Mouse (Mus musculus) Patski (cell line): ENCODE data around the gene Kdm6a. TPM values are rescaled to one million over a fixed set of nuclear protein-coding genes. Genes with fewer than 3 reads are reported as not detected.

Experiments used
- ATAC-seq: fragments of 100-300 bp; one replicate; pipeline ENCODE4 v1.8.0; 2021
- CTCF ChIA-PET: fragments of 350-600 bp; sonication (Branson Sonifier 250); formaldehyde crosslinking; loops from one replicate; lab custom pipeline; 2022; ENCODE audit warnings: inconsistent platforms; lab: Charles Lee
- POLR2A ChIA-PET: fragments of 350-600 bp; sonication (Branson Sonifier 250); formaldehyde crosslinking; loops from one replicate; lab custom pipeline; 2022; ENCODE audit warnings: antibody characterized with exemption, inconsistent platforms; lab: Charles Lee
- DNase-seq: peaks from one replicate; pipeline ENCODE4 v3.0.0-alpha.2; 2011; ENCODE audit warnings: low read depth, low spot score
- H3K27me3 ChIP-seq: fragments of 371-371 bp; one replicate; pipeline ENCODE4 v1.5.1; 2021
- CTCF ChIP-seq: fragments of 100-300 bp; IDR thresholded peaks from one replicate; pipeline ENCODE4 v1.5.1; 2021
- in situ Hi-C: fragments of 300-500 bp; cut with MboI; formaldehyde crosslinking; loops from 3 replicates; pipeline ENCODE4 v1.11.1; 2018; ENCODE audit warnings: low pct_unique_long_range_greater_than_20kb, mixed read lengths
- polyA plus RNA-seq: library from polyadenylated mRNA; unstranded; gene quantifications from one replicate; pipeline ENCODE4 v1.2.3, GENCODE M21; 2021

Kdm6a gene
- 42.7 TPM for polyA plus RNA-seq

DNA sequence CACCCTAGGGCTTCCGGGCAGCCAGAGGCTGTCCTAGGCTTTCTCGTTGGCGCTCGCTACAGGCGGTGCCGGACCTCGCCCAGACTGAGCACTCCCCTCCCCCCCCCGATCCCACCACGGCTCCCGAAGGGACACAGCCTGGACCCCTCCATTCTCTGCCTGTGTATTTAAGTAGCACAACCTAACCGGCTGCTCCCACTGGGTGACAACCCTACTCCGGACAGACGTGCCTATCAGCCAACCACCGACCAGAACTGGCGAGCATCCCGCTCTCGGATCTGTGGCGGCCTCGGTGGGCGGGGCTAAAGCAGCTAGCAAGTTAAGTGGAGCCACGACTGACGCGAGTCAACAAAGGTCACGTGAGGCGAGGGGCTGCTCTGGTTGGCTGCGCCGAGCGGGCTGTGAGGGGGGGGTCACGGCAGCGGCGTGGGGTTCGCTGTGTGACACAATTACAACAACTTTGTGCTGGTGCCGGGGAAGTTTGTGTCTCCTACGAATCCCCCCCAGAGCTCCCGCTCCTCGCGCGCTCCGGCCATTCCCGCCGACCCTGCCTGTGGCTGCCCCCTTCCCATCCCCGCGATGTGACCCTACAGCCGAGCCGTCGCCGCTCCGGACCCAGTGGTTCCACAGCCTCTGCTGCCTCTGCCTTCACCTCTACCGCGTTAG lies at the start of gene Kdm6a:
Kdm6a (plus strand) TSS at position 384 of the 666 bp plus-strand sequence.
- POLR2A ChIA-PET = interaction anchor here (1.2 kb wide), 1 partner anchor 91 kb away, joined by 3 read pairs; no protein-coding TSS in a partner anchor
- peak; percentile 97 for ATAC-seq
- in situ Hi-C loops = loop anchor here (10.0 to 25.0 kb wide), 4 partner anchors 438 to 1138 kb away; partner anchors contain the start of gene Fundc1
- no peak for TF ChIP-seq CTCF
- DNase-seq = peak; percentile 94
- H3K27me3 ChIP-seq = no peaks in the 10 kb centered on the region
- CTCF ChIA-PET = no interaction called here

DNA sequence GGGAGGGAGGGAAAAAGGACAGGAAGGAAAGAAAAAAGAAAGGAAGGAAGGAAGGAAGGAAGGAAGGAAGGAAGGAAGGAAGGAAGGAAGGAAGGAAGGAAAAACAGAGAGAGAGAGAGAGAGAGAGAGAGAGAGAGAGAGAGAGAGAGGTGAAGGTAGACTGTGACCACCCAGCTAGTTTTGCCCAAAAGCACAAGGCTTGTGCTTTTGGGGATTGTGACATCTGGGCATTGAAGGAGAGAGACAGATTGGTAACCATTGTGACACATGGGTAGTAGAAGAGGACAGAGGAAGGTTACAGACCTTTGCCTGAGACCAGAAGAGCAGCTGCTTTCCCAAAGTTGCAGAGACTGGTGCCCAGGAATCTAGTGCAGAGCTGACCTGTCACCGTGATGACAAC lies 16.8 kb upstream of the Kdm6a start, which contains the start of gene Dusp21:
Dusp21 (plus strand) TSS at position 301 of the 400 bp plus-strand sequence.
- in situ Hi-C loops = no loop called here
- CTCF ChIA-PET = no interaction called here

DNA sequence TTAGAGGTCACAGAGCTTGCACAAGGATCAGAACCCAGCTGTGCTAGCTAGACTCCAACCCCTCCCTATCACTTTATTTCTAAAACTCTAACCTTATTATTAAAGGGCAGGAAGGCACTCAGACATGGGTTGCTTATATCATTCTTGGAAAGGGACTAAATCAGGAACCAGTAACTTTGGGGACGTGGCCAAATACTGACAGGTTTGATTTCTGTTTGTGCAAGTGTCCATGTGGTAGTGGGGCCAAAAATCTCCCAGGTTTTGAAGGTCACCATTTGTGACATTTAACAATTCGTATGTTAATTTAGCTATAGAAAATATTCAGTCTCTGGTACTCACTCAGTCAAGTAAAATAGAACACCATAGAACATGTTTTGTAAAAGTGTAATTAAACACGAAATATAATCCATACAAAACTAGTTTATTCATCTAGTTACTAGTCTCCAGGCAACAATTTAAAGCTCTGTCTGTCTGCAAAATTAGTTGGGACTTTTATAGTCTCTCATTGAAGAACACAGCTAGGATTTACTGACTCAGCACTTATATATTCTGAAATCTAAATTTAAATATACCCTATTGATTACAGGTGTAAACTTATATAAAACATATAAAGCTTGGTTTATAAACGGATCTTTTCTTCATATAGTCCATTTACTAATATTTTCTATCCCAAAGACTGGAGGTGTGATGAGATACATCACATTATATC lies 1.5 kb upstream of the Kdm6a start:
- CTCF ChIA-PET = no interaction called here
- DNase-seq (no peak), ATAC-seq (no peak)
- H3K27me3 ChIP-seq = peaks cover 7% of the 10 kb centered on the region
- in situ Hi-C loops = loop anchor here (10.0 to 25.0 kb wide), 4 partner anchors 436 to 1136 kb away; partner anchors contain the start of gene Fundc1
- no peak for TF ChIP-seq CTCF
- POLR2A ChIA-PET = no interaction called here

More for the DNA sequence above, 16.8 kb upstream of the Kdm6a start, which contains the start of gene Dusp21:
- H3K27me3 ChIP-seq = peaks cover 40% of the 10 kb centered on the region
- POLR2A ChIA-PET = no interaction called here
- no peak for TF ChIP-seq CTCF
- ATAC-seq (no peak), DNase-seq (no peak)

DNA sequence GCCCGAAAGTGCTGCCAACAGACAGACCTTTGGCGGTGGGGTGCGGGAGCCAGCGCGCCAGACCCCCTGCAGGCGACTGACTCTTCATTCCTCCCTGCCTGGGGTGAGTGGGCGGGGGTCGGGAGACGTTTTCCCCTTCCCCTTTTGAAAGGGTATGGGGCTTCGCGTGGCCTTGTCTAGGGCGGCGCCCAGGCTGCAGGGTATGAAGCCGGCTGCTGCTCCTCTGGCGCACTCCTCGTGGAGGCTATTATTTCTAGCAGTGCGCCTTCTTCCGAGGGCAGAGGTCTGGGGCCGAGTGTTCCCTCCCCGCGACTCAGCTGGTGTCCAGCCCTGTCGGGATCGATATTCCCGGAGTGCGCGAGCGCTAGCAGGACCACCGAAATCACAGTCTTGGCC lies 581 bp upstream of the Kdm6a start:
- ATAC-seq (peak; percentile 65), DNase-seq (no peak)
- CTCF ChIA-PET = no interaction called here
- in situ Hi-C loops = loop anchor here (10.0 to 25.0 kb wide), 4 partner anchors 437 to 1137 kb away; partner anchors contain the start of gene Fundc1
- no peak for TF ChIP-seq CTCF
- POLR2A ChIA-PET = interaction anchor here (1.2 kb wide), 1 partner anchor 92 kb away, joined by 3 read pairs; no protein-coding TSS in a partner anchor
- peaks cover under 1% of the 10 kb centered on the region for H3K27me3 ChIP-seq

DNA sequence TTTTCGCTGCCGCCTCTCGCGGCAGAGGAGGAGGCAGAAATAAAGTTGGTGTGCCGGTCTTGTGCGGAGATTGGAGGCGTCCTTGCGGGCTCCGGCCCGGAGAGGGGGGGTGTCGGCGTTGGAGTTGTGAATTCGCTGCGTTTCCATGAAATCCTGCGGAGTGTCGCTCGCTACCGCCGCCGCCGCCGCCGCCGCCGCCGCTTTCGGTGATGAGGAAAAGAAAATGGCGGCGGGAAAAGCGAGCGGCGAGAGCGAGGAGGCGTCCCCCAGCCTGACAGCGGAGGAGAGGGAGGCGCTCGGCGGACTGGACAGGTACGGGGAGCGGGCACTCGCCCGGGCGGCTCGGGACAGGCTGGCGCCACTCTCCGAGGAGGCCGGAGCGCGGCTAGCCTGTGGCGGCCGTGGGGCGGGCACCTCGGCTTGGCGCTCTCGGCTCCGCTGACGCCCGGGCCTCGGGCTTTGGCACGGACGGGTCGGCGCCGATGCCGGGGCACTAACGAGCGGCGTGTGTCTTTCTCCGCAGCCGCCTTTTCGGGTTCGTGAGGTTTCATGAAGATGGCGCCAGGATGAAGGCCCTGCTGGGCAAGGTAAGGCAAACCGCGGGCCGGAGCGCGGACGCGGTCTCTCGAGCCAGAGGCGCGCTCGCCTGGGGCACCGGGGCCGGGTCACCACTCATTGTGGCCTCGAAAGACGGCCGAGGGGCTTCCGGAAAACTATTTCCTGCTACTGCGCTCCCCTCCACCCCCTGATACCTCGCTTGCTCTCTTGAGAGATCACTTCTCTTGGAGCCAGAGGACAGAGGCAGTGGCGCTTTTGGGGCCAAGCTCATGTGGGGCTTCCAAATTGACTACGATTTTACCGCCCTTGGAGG lies 721 bp downstream of the Kdm6a start:
- no peak for TF ChIP-seq CTCF
- CTCF ChIA-PET = no interaction called here
- in situ Hi-C loops = loop anchor here (10.0 to 25.0 kb wide), 4 partner anchors 438 to 1138 kb away; partner anchors contain the start of gene Fundc1
- H3K27me3 ChIP-seq = no peaks in the 10 kb centered on the region
- DNase-seq (no peak), ATAC-seq (peak; percentile 12)
- POLR2A ChIA-PET = no interaction called here

DNA sequence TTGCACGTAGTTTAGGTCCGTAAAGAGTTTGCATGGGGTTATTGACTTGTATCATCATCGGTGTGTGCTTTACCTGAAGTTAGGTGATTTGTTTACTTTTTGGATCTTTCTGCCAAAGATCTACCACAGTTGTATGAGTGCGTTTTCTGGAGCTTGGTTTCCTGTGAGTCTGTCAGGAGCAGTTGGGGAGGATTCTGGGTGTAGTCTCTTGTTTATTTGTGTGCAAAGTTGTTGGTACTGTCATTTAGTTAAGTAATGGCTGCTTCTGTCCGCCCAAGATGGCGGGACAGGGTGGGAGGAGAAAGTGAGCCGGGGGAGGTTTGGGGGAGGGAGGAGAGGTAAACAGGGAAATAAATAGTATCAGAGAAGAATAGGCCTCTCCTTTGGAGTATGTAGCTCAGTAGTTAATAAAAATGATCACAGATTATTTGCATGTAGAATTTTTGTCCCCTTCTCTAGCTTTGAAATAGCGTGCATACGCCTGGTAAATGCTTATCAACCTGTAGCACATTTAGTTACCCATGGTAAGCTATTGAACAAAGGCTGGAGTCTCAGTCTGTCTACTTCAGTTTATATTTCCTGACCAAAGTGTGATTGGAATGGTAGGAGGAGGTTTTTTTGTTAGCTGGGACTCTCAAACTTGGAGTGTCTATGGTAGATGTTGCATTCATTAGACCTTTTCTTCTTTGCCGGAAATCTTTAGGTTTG lies 1.7 kb downstream of the Kdm6a start:
- POLR2A ChIA-PET = no interaction called here
- H3K27me3 ChIP-seq = no peaks in the 10 kb centered on the region
- DNase-seq (no peak), ATAC-seq (no peak)
- no peak for TF ChIP-seq CTCF
- in situ Hi-C loops = loop anchor here (10.0 to 25.0 kb wide), 4 partner anchors 439 to 1139 kb away; partner anchors contain the start of gene Fundc1
- CTCF ChIA-PET = interaction anchor here (1.2 kb wide), 3 partner anchors 10 to 35 kb away, joined by 3 to 6 read pairs (median 3); no protein-coding TSS in a partner anchor

DNA sequence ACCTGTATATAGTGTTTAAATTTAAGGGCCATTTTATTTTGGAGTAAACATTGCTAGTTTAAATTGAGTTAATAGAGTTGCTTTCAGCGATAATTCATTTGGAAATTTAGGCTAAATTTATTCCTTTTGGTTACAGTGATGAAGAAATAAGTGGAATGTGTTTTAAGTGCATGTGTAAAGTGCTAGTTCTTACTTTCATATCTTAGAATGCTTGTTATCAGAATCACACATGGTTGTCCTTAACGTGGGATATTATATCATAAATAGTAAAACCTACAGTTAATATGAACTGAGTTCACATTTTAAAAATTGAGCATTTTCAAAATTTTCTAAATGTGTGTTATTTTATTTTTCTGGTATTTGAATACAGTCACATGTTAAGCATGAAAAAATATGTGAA lies 2.7 kb downstream of the Kdm6a start:
- ATAC-seq = no peak
- no peak for DNase-seq
- H3K27me3 ChIP-seq = no peaks in the 10 kb centered on the region
- no peak for TF ChIP-seq CTCF
- in situ Hi-C loops = loop anchor here (10.0 to 25.0 kb wide), 4 partner anchors 440 to 1140 kb away; partner anchors contain the start of gene Fundc1
- POLR2A ChIA-PET = no interaction called here
- CTCF ChIA-PET = interaction anchor here (1.2 kb wide), 1 partner anchor 9 kb away, joined by 3 read pairs; no protein-coding TSS in a partner anchor

DNA sequence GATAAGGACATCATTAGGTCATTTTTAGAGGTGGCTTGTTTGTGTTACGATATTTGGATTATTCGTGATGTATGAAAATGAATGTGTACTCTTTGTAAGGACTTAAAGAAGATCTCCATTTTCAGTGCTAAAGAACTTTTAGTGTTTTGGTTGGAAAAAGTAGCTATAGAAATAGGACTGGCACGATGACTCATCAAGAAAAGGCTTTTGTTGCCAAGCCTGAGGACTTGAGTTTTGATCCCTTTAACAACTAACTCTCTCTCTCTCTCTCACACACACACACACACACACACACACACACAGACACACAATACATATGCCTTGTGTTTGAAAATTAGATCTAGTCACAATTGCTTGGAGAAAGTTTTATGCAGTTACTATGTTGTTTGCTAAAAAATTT lies 4.6 kb downstream of the Kdm6a start:
- no peak for ATAC-seq
- H3K27me3 ChIP-seq = no peaks in the 10 kb centered on the region
- CTCF ChIA-PET = interaction anchor here (2.0 kb wide), 1 partner anchor 94 kb away, joined by 5 read pairs; no protein-coding TSS in a partner anchor
- POLR2A ChIA-PET = no interaction called here
- no peak for TF ChIP-seq CTCF
- in situ Hi-C loops = loop anchor here (10.0 to 25.0 kb wide), 4 partner anchors 442 to 1142 kb away; partner anchors contain the start of gene Fundc1
- no peak for DNase-seq

DNA sequence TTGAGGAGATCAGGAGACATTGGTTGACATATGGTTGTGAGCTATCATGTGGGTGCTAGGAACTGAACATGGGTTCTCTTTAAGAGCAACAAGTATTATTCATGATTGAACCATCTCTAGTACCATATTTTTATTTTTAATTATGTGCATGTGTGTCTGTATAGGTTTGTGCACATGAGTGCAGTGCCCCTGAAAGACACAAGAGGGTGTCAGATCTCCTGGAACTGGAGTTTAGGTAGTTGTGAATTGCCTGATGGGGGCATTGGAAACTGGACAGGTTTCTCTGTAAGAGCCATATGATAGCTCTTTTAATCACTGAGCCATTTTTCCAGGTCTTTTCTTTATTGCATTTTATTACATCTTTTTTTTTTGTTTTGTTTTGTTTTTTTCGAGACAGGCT lies 6.6 kb downstream of the Kdm6a start:
- ChIA-PET POLR2A (no interaction called here), CTCF (interaction anchor here (0.9 to 2.1 kb wide), 4 partner anchors 9 to 85 kb away, joined by 3 to 15 read pairs (median 4); no protein-coding TSS in a partner anchor)
- TF ChIP-seq CTCF = no peak
- in situ Hi-C loops = loop anchor here (10.0 to 25.0 kb wide), 4 partner anchors 444 to 1144 kb away; partner anchors contain the start of gene Fundc1
- no peak for DNase-seq
- no peak for ATAC-seq
- H3K27me3 ChIP-seq = no peaks in the 10 kb centered on the region
